Mouse (Mus musculus): Measurements from ENCODE around the gene Kirrel3.

Kirrel3 gene

DNA sequence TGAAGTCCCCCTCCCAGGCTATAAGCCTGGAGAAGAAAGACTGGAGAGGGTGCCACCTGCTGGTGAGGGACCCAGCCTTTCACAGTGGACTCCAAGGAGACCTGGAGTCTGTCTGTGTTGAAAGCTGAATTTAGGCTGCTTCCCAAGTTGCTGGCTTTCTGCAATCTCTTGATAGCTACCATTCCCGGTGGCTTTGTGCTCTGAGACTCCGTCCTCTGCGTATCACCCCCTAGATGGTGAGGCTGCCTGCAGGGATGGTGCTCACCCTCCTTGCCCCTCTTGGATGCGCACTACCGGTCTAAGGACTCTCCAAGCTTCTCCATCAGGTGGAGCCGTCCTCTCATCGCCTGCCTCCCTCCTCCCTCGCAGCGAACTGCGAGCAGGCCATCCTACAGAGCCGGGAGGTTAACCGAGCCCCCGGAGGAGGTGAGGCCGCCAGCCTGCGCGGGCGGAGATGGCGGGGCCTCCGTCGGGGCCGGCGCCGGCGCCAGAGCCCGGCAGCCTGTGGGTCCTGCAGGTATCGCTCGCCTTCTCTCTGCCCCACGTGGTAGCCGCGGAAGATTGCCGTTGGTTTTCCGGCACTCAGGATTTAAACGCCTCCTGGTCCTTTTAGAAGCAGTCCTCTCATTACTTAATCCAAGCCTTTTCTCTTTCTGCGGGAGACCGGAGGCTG lies at the start of gene Kirrel3:
TSS of gene Kirrel3 (plus strand) at position 136 of the 673 bp plus-strand sequence.
- peak; percentile 78 for DNase-seq

DNA sequence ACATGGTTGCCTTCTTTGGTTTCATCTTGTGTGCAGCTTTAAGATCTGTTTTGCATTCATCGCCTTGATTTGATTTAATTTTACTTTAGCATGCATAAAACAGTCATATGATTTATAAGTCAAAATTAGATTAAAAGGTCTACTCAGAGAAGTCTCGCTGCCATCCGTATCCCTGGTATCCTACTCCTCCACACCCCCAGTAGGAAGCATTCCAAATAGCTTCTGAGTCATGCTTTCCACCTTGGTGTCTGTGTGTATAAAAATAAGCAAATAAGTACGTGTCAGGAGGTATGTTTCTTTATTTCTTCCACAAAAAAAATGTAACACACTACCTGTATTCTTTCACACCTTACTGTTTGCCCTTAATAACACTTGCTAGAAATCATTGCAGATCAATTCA lies 45.0 kb upstream of the Kirrel3 start:
- DNase-seq, result no peak

DNA sequence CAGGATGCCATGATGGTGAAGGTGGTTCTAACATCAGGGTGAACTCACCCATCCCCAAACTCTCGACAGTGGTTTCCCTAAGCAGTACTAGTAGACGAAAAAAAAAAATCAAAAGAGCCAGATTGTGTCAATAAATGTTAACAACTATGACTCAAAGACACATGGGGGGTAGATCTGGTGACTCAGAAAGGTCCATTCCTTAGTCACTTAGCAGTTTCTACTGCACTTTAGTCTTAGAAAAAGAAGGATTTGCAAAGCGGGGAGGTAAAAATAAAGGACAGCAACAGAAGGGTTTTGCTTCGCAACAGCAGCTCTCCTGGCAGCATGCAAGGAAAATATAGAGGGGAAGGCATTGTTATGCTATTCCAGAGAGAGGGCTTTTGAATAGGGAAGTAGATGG lies 41.7 kb upstream of the Kirrel3 start:
- no peak for DNase-seq

- no peak for DNase-seq
Observed at GRCm38 (mm10) chr9:34446497-34447350, 39.0 kb upstream of the Kirrel3 start.

DNA sequence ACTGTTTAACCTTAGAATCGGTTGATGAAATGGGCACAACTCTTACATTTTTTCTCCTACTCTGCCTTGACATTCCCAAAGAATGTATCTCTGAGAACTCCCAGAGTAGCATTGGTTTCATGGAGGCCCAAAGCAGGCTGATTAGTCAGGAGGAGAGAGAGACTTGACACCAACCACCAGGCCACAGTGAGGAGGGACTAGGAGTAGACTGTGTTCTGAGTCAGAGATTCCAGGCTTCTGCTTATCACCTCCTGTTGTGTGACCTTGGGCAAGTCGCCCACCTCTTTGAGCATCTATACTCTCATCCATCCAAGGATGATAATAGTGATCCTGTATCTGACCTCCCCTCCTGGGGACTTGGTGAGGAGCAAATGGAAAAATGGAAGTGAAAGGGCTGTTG lies 38.0 kb upstream of the Kirrel3 start:
- DNase-seq, result no peak

- DNase-seq, result no peak
Observed at GRCm38 (mm10) chr9:34448467-34448866, 37.2 kb upstream of the Kirrel3 start.

DNA sequence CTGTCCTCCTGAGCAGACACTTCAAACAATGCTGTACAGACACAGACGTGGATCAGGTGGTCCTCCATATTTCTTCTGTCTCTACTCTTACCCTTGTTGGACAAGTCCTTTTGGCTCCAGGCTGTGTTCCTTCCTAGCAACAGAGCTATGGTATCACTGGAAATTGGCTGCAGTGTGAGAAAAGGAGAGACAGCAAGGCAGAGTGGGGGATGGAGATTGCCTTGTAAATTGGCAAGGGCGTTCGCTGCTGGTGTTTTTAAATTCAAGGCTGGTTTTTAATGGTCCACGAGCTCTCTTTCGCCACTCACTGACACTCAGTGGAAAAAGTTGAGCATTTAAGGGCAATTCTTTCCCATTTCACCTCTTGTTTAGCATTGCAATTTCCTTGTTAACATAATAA lies 27.5 kb upstream of the Kirrel3 start:
- no peak for DNase-seq

GRCm38 (mm10) chr9:34459968-34460367 lies 25.7 kb upstream of the Kirrel3 start:
- no peak for DNase-seq

GRCm38 (mm10) chr9:34463666-34464065 lies 22.0 kb upstream of the Kirrel3 start:
- DNase-seq, result no peak

- DNase-seq, result no peak
Observed at GRCm38 (mm10) chr9:34466058-34466457, 19.6 kb upstream of the Kirrel3 start.

DNA sequence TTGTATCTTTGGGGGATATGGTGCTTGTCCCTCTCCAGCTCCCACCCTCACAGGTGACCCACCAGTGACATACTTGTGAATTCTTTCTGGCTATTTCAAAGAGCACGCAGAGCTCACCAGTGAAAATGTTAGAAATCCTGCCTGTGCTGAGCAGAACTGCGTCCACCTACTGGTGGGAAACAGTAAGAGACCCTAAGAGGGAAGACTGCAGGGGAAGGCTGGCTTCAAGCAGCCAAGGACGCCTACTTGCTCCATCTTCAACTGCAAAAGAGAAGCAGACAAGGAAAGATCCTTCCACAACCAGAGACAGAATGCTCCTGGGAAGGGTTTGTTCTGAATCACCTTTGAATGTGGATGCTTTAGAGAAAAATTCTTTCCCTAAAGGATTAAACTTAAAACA lies 16.5 kb upstream of the Kirrel3 start:
- DNase-seq, result no peak

DNA sequence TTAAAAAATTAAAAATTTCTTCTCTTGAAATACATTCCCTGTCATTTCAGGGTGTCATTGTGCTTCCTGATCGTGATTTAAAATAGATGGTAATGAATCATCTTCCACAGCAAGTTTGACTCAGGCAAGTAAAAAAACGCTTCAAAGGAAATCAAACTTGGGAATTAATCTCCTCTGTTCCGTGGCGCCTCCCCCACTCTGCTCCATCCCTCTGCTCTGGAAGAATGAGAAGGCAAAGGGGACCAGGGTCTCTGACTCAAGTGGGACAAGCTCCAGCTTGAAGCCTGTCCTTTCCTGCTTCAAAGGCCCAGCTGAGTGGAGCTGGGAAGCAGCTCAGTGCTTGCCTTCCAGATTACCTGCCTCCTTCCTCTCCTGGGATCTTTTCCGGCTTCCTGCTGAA lies 9.5 kb upstream of the Kirrel3 start:
- DNase-seq, result no peak

DNA sequence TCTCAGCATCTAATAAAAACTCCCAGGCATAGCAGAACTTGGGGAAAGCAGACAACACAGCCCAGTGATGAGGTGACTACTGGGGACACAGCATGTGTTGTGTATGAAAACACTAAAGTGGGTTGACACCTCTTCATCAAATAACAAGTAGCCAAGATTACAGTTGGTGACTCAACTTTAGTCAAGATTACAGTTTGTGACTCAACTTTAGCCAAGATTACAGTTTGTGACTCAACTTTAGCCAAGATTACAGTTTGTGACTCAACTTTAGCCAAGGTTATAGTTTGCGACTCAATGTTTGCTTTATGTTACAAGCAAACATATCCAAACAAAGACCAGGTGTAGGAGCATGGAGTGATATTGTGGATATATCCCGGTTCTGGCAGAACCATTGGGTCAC lies 7.2 kb upstream of the Kirrel3 start:
- DNase-seq, result no peak

DNA sequence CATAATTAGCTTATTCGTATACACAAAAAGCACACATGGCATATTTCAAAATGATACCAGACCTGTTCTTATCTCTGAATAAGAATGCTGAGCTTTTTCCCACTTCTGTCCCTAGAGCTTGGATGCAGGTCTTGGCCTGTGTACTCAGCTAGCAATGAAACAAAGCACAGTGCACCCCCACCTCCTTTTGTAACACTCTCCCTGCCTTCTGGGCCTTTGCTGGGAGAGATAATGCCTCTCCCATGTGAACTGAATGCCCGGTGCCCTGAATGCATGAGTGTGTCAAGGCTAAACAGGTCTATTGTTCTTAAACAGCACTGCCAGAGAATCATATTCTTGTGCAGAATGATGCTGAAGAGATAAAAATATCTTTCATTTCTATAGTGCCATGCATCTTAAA lies 2.5 kb upstream of the Kirrel3 start:
- no peak for DNase-seq

GRCm38 (mm10) chr9:34484665-34485064 lies 1.0 kb upstream of the Kirrel3 start:
- no peak for DNase-seq

GRCm38 (mm10) chr9:34488267-34488666 lies 2.6 kb downstream of the Kirrel3 start:
- peak; percentile 45 for DNase-seq

- DNase-seq, result peak; percentile 84
Observed at GRCm38 (mm10) chr9:34488700-34489315, 3.1 kb downstream of the Kirrel3 start.

DNA sequence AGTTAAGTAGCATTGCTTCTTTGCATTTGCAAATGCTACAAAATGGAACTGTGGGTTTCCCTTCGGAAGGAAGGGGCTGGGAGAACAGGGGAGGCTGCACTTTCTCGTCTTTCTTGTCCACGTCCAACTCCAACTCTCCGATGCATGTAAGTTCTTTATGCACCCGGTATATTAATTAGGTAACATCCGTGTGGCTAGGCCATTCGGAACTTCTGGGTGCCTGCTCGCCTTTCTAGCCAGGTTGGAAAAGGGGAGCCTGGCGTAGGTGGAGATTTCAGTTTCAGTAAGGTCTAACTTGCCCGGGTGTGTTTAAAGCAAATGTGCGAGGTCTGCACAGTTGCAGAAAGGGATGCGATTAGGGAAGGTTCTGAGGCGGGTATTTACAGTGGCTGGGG lies 3.6 kb downstream of the Kirrel3 start:
- no peak for DNase-seq

- peak; percentile 39 for DNase-seq
Observed at GRCm38 (mm10) chr9:34489760-34490159, 4.1 kb downstream of the Kirrel3 start.

GRCm38 (mm10) chr9:34492121-34492520 lies 6.4 kb downstream of the Kirrel3 start:
- peak; percentile 80 for DNase-seq

- peak; percentile 77 for DNase-seq
Observed at GRCm38 (mm10) chr9:34493571-34493970, 7.9 kb downstream of the Kirrel3 start.

DNA sequence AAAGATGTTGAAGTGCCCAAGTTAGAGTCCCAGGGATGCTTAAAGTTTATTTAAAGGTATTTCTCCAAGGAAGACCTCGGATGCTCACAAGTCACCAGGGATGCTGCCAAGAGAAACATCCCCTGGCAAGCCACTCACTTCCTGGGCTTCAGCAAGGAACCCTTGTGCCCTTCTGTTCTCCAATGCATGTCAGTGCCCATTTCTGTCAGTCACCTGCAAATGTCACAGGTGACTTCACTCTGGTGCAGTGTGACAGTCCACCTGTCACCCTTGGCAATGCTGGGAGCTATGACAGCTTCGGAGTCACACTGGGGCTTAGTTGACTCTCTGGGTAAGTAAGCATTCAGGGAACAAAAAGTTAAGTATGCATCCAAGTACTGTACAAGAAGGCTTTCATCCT lies 12.4 kb downstream of the Kirrel3 start:
- DNase-seq, result peak; percentile 87

DNA sequence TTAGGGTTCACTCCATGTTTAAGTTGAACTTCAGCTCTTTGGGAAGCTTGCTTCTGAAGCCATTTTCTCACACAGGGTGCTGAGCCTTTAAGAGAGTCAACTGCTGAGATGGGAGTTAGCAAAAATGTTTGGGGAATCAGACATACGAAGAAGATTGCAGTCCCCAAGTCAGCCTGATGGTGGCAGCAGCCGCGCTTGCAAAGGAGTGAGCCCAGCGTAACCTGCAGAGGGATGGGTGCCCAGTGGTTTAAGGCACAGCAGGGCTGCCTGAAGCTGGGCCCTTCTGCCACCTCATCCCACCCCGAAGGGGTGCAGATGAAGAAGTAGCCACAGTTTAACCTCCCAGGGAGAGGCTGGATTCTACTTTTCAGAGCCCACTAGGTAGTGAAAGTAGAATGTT lies 13.0 kb downstream of the Kirrel3 start:
- DNase-seq, result peak; percentile 83

GRCm38 (mm10) chr9:34507164-34507563 lies 21.5 kb downstream of the Kirrel3 start:
- DNase-seq, result no peak

All from cerebellum, adult 11-12 months (tissue).